Mouse (Mus musculus) lung, postnatal 25 days (tissue): ENCODE data around the gene Tsc22d3.
"Not testable (repeated sequence)": the region's sequence is repeated elsewhere in the genome, so short reads cannot be mapped to it uniquely, and the experiment has no call there.

Experiments used
- DNase-seq: peaks from one replicate; pipeline ENCODE4 v3.0.0; 2022; ENCODE audit warnings: low spot score

Gene Tsc22d3

DNA sequence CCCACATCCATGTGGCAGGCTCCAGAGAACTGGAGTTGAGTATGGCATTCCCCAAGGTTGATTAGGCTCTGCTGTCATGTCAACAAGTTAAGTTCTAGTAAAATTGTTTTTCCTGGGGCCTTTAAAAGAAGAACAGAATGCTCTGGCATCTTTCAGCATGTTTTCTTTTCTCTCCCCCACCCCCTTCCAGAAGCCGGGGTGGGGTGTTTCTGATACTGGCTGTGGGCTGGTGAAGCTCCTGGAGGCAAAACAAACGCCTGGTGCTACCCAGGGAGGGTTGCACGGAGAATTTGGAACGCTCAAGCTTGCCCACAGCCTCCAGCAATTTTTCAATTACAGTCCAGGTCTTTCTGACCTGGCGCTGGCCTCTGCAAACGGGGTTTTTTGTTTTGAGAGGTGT, 73.2 kb downstream of the Tsc22d3 start:
- no peak for DNase-seq

- DNase-seq = no peak
Observed at GRCm38 (mm10) chrX:140526253-140526618, 74.2 kb downstream of the Tsc22d3 start.

DNA sequence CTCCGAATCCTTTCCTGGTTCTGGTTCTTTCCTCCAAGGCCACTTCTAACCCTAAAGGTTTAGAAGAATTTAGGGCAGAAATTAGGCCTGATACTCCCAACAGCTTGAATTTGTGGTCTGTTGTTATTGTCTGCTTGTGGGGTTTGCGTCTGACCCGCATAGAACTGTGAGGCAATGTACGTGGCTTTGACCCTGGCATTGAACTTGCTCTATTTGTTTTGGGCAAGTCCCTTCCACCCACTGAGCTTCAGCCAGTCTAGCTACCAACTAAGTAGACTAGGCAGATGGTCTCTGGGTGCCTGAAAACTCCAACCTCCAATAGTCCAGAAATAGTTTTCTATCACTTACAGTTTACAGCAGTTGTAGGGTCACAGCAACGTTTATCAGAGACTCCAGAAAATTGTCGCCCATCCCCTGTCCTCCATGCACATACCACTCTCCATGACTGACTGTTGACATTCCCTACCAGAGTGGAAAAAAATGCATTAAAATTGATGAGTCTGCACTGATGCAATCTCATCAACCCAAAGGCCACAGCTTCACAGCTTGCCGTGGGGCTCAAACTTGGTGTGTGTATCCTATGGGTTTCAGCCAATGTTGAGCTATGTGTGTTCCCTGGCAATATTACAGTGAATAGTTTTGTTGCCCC, 74.7 kb downstream of the Tsc22d3 start:
- DNase-seq = no peak

- no peak for DNase-seq
Observed at GRCm38 (mm10) chrX:140524231-140524630, 76.2 kb downstream of the Tsc22d3 start.

DNA sequence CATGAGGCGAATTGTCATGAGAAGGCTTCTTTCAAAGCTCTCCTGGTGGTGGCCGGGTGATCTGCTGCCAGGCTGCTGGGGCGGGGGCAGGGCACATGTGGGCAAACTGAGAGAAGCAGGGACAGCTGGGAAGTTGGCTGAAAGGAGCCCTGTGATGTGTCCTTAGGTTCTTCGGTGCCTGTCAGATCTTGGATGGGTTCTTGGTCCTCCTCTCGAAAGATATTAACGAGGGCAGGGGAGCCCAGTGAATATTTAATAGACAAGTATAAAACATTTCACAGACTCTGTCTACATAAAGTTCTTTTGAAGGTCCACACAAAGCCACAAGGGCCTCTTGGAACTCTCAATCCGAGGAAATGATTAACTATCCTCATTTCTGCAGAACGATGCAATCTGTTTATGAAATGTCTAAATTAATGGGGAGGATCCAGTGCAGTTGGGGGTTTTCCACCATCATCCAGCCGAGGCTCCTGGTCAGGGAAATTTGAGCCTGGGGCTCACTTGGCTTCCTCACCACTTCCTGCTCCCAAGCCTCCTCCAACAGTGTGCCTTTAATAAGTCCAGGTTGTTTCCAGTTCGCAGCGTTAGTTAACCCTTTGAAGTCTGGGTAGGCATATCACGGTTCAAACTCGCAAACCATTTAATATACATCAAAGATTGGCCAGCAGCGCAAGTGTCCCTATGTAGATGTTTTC, 78.2 kb downstream of the Tsc22d3 start:
- DNase-seq = no peak

GRCm38 (mm10) chrX:140520146-140521102, 80.0 kb downstream of the Tsc22d3 start:
- peak; percentile 97 for DNase-seq

GRCm38 (mm10) chrX:140518351-140518750, 82.1 kb downstream of the Tsc22d3 start:
- no peak for DNase-seq

- peak; percentile 73 for DNase-seq
Observed at GRCm38 (mm10) chrX:140513379-140513778, 87.1 kb downstream of the Tsc22d3 start.

DNA sequence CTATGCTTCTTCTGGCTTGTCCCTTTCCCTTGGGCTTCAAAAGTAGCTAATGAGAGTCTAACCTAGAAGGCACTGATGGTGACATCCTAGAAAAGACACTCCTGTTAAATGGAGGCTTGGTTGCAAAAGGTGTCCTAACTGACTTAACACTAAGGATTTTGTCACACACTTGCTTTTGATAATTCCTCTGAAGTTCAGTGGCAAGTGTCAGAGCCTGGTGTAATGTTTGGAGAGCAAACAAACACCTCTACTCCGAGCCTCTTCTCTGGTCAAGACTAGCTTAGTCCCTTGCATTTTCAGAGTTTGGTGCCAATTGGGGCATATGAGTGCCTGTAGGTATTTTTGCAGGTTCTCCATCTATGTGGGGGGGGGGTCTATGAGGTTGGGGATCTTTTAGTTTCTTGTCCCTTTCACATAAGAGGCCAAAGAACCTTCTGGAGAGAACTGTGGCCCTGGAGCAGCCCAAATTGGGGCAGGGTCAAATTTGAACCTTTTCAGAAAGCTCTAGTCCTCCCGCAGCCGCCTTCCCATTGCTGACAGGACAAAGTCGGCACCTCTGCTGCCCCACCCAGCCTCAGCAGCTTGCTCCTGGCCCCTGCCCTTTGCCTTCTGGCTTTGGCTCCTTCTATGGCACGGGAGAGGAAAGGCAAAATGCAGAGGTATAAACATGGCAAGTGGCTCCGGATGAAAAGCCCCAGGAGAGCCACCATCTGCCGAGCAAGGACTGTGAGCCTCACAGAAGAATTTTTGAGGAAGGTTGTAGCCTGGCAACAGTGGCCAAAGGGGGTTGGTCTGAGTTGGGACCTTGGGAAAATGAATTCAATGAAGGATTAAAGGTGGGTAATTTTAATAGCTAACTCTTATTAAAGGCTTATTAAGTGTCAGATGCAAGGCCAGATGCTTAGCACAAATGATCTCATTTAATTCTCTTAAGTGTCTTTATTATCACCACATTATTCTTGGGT, 88.5 kb downstream of the Tsc22d3 start:
- no peak for DNase-seq

DNA sequence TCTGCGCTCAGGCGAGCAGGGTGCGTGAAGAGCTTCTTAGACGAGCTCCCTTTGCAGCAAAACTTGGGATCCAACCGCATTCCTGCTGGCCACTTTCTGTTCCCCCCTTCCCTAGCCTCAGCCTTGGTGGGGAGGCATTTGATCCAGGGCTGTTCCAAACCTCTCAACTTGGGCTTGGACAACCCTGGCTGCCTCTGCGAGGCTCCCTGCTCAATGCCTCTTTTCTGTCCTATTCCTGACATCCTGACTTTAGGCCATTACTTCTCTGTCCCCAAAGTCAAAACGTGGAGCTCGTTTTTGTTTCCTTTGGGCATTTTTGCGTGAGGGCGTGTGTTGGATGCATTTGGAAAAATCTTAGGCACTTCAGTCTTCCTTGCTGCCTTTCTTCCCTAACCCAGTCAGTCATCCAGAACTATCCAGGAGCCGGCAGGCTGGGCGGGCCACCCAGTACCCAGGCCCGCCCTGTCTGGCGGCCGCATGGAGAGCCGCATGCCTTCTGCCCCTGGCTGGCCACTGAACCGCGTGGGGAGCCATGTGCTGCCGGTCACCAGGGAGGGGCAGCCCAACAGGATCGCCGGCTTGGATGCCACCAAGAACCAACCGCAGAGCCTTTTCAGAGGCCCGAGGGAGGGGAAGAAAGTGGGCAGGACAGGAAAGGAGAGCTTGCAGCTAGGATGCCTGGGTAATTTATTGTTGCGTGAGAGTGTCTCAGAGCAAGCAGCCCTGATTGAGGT, 89.6 kb downstream of the Tsc22d3 start:
- DNase-seq = peak; percentile 92

DNA sequence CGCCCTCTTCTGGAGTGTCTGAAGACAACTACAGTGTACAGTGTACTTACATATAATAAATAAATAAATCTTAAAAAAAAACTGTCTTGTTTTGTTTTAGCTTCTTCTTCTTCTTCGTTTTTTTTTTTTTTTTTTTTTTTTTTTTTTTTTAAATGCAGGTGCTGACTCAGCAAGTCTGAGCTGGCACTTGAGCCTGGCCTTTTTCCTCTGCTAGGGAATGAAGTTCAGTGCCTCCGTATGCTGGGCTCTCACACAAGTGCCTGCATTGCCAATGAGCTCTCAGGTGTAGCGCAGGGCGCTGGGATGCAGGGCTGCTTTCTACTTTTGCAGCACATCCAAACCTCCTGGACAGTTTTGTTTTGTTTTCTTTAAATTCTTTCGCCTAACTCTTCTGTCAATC, 90.6 kb downstream of the Tsc22d3 start:
- no peak for DNase-seq

DNA sequence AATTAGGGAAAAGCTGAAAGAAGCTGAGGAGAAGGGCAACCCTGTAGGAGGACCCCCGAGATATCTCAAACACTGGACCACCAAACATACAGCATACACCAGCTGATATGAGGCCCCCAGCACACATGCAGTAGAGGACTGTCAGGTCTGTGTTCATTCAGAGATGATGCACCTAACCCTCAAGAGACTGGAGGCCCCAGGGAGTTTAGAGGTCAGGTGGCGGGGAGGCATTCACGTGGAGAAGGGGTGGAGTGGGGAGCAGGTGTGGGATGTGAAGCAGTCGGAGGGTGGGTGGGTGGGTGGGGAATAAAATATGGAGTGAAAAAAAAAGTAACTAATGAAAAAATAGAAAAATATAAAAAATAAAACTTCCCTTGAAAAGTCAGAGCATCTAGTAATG, 91.7 kb downstream of the Tsc22d3 start:
- DNase-seq = not testable (repeated sequence)

DNA sequence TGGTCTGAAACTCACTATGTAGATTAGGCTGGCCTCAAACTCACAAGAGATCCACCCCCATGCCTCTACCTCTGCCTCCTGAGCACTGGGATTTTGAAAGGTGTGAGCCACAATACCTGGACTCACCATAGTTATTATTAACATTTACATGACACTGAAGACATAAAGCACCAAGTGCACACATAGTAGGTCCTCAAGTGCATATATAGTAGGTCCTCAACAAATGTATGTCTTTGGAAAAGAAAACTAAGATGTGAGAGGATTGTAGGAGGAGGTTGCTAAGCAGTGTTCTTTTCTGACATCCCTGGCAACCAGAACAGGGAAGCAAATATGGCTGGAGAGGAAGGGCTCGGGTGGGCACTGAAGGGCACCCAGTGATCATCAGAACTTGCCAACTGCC, 93.1 kb downstream of the Tsc22d3 start:
- no peak for DNase-seq

DNA sequence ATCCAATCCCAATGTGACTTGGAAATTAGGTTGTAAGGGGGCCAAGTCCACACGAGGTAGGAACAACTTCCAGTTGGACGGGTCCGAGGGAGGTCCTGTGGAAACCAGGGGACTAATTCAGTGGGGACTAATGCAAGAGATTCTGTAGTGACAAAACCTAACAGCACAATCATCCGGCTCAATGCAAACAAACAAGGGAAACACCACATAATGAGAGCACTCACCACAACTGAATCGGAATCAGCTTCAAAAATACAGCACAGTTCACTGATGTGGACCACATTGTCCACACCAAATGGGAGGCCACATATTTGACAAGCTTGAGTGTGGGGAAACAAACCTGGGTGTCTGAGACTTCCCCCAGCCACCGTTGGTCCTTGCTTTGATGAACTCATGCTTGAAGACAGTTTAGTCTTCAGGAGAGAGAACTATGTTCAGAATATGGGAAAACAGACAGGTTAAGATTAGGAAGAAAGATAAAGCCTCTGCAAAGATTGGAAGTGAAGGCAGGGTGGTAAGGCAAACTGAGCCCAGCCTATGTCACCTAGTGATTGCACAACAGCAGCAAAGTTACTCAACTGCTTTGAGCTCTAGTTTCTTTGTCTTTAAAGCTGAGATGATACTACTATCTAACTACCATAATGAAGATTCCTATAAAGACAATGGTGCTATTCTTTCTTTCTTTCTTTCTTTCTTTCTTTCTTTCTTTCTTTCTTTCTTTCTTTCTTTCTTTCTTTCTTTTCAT, 93.9 kb downstream of the Tsc22d3 start:
- DNase-seq = no peak

DNA sequence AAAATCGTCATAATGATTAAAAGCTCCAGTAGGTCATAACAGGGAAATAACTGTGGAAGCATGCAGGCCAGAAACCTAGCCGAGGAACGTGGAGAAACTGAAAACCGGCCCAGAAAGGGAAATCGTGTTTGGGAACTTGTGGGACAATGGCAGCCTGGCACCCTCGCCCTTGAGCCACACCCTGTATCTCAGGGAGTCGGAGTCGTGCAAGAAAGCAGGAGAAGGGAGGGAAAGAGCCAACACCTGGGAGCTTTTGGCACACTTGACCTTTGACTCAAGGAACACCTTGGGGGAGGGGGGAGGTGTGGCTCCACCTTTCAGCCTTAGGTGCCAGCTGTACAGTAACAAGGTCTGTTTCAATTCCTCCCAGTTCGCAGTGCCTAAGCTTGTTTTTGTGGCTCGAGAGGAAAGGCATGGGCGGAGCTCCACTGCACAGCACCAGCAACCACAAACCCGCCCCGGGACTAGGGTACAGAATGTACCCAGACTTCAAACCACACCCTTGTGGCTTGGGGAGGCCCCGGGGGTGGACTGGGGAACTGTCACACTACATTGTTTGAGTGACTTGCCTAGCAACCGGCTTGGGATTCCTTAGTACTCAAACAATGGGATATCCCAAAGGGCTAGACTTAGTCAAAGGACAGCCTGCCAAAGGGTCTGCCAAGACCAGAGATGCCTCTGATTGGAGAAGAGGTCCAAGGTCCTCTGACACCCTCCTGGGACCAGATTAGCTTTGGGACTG, 94.8 kb downstream of the Tsc22d3 start:
- peak; percentile 95 for DNase-seq

GRCm38 (mm10) chrX:140503905-140504304, 96.6 kb downstream of the Tsc22d3 start:
- DNase-seq = peak; percentile 81

- no peak for DNase-seq
Observed at GRCm38 (mm10) chrX:140501401-140502301, 98.8 kb downstream of the Tsc22d3 start.

DNA sequence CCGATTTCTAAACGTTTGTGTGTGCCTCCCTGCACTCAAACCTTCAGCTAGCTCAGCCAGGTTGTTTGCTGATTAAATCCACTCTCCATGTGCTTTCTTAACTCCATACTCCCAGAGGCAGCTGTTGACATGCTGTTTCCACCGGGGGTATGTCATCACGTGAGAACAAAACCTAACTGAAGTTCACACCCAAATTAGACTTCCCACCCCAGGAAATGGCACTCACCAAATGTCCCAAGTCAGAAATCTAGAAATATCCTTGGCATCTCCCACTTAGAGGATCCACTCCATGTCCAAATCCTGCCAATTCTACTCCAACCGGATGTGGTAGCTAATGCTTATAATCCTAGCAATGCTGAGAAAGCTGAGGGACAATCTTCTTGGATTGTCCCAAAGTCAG, 100.2 kb downstream of the Tsc22d3 start:
- DNase-seq = no peak
